Mouse (Mus musculus): ENCODE measurements at regions not wholly inside any gene's neighbourhood (a gene's known extent, or its start where the extent isn't known, plus 50 kb on each side); places are given as distances from the start of the nearest gene placed in this dataset.

GRCm38 (mm10) chr6:100107508-100107907 lies 179.8 kb downstream of the Rybp start:
- Histone ChIP-seq H3K4me3 (ENCODE audit: insufficient read depth in 1 of 2, low read depth in 1 of 2, low read length in 2 of 2, poor library complexity in 1 of 2, severe bottlenecking in 1 of 2) (no peak overlapping the region), H3K9me3 (ENCODE audit: control insufficient read depth, insufficient read depth, low read depth, low read length) (no peaks in the 10 kb centered on the region), H3K27ac (ENCODE audit: insufficient read depth, low read depth, low read length, poor library complexity, severe bottlenecking) (no peak overlapping the region), H3K36me3 (ENCODE audit: control insufficient read depth, insufficient read depth, low read length, poor library complexity, severe bottlenecking) (no peaks in the 10 kb centered on the region), H3K9ac (ENCODE audit: insufficient read depth, low read depth, low read length, poor library complexity, severe bottlenecking) (no peak overlapping the region), H3K4me1 (ENCODE audit: control insufficient read depth in 2 of 2, insufficient read depth in 2 of 2, low read length in 2 of 2, poor library complexity in 1 of 2) (no peaks in the 10 kb centered on the region)
- no peak for DNase-seq (ENCODE audit: low read depth, low spot score)
- no peak for TF ChIP-seq ZNF384 (IDR thresholded peaks at IDR 0.05; ENCODE audit: low read depth, low read length)
- TF ChIP-seq ZC3H11A (IDR thresholded peaks at IDR 0.05; ENCODE audit: borderline replicate concordance, low read depth, low read length) = no peak
- no peak for TF ChIP-seq CHD2 (IDR thresholded peaks at IDR 0.05; ENCODE audit: low read depth, low read length)
- no peak for TF ChIP-seq HCFC1 (IDR thresholded peaks at IDR 0.05; ENCODE audit: borderline replicate concordance, insufficient read depth, low read length)
- TF ChIP-seq MAFK (IDR thresholded peaks at IDR 0.05; ENCODE audit: insufficient read depth, low read depth, low read length) = no peak
- in situ Hi-C loops (cut with MboI; ENCODE audit: low sequenced_read_pairs in 2 of 2, unreplicated experiment in 2 of 2) = no loop called here

GRCm38 (mm10) chr6:100107066-100107465 lies 180.2 kb downstream of the Rybp start:
- in situ Hi-C loops (cut with MboI; ENCODE audit: low sequenced_read_pairs in 2 of 2, unreplicated experiment in 2 of 2) = no loop called here
- Histone ChIP-seq H3K36me3 (ENCODE audit: control insufficient read depth, insufficient read depth, low read length, poor library complexity, severe bottlenecking) (no peaks in the 10 kb centered on the region), H3K4me3 (ENCODE audit: insufficient read depth in 1 of 2, low read depth in 1 of 2, low read length in 2 of 2, poor library complexity in 1 of 2, severe bottlenecking in 1 of 2) (no peak overlapping the region), H3K27ac (ENCODE audit: insufficient read depth, low read depth, low read length, poor library complexity, severe bottlenecking) (no peak overlapping the region), H3K9ac (ENCODE audit: insufficient read depth, low read depth, low read length, poor library complexity, severe bottlenecking) (no peak overlapping the region), H3K4me1 (ENCODE audit: control insufficient read depth in 2 of 2, insufficient read depth in 2 of 2, low read length in 2 of 2, poor library complexity in 1 of 2) (no peaks in the 10 kb centered on the region), H3K9me3 (ENCODE audit: control insufficient read depth, insufficient read depth, low read depth, low read length) (no peaks in the 10 kb centered on the region)
- DNase-seq (ENCODE audit: low read depth, low spot score) = no peak
- TF ChIP-seq ZC3H11A (IDR thresholded peaks at IDR 0.05; ENCODE audit: borderline replicate concordance, low read depth, low read length) (no peak), HCFC1 (IDR thresholded peaks at IDR 0.05; ENCODE audit: borderline replicate concordance, insufficient read depth, low read length) (no peak), CHD2 (IDR thresholded peaks at IDR 0.05; ENCODE audit: low read depth, low read length) (no peak), MAFK (IDR thresholded peaks at IDR 0.05; ENCODE audit: insufficient read depth, low read depth, low read length) (no peak), ZNF384 (IDR thresholded peaks at IDR 0.05; ENCODE audit: low read depth, low read length) (no peak)

- in situ Hi-C loops (cut with MboI; ENCODE audit: low sequenced_read_pairs in 2 of 2, unreplicated experiment in 2 of 2) = no loop called here
- Histone ChIP-seq H3K9ac (ENCODE audit: insufficient read depth, low read depth, low read length, poor library complexity, severe bottlenecking) (no peak overlapping the region), H3K9me3 (ENCODE audit: control insufficient read depth, insufficient read depth, low read depth, low read length) (no peaks in the 10 kb centered on the region), H3K27ac (ENCODE audit: insufficient read depth, low read depth, low read length, poor library complexity, severe bottlenecking) (no peak overlapping the region), H3K4me3 (ENCODE audit: insufficient read depth in 1 of 2, low read depth in 1 of 2, low read length in 2 of 2, poor library complexity in 1 of 2, severe bottlenecking in 1 of 2) (no peak overlapping the region), H3K4me1 (ENCODE audit: control insufficient read depth in 2 of 2, insufficient read depth in 2 of 2, low read length in 2 of 2, poor library complexity in 1 of 2) (no peaks in the 10 kb centered on the region), H3K36me3 (ENCODE audit: control insufficient read depth, insufficient read depth, low read length, poor library complexity, severe bottlenecking) (no peaks in the 10 kb centered on the region)
- TF ChIP-seq ZNF384 (IDR thresholded peaks at IDR 0.05; ENCODE audit: low read depth, low read length) = no peak
- TF ChIP-seq ZC3H11A (IDR thresholded peaks at IDR 0.05; ENCODE audit: borderline replicate concordance, low read depth, low read length) = no peak
- TF ChIP-seq HCFC1 (IDR thresholded peaks at IDR 0.05; ENCODE audit: borderline replicate concordance, insufficient read depth, low read length) = no peak
- no peak for TF ChIP-seq CHD2 (IDR thresholded peaks at IDR 0.05; ENCODE audit: low read depth, low read length)
- no peak for TF ChIP-seq MAFK (IDR thresholded peaks at IDR 0.05; ENCODE audit: insufficient read depth, low read depth, low read length)
- no peak for DNase-seq (ENCODE audit: low read depth, low spot score)
Observed at GRCm38 (mm10) chr6:100100565-100101133, 186.6 kb downstream of the Rybp start.

- H3K9me3 ChIP-seq (ENCODE audit: control insufficient read depth, insufficient read depth, low read depth, low read length) = no peaks in the 10 kb centered on the region
- no peaks in the 10 kb centered on the region for H3K4me1 ChIP-seq (ENCODE audit: control insufficient read depth in 2 of 2, insufficient read depth in 2 of 2, low read length in 2 of 2, poor library complexity in 1 of 2)
- no peaks in the 10 kb centered on the region for H3K36me3 ChIP-seq (ENCODE audit: control insufficient read depth, insufficient read depth, low read length, poor library complexity, severe bottlenecking)
- TF ChIP-seq ZNF384 (IDR thresholded peaks at IDR 0.05; ENCODE audit: low read depth, low read length) (no peak), ZC3H11A (IDR thresholded peaks at IDR 0.05; ENCODE audit: borderline replicate concordance, low read depth, low read length) (no peak), MAFK (IDR thresholded peaks at IDR 0.05; ENCODE audit: insufficient read depth, low read depth, low read length) (no peak), HCFC1 (IDR thresholded peaks at IDR 0.05; ENCODE audit: borderline replicate concordance, insufficient read depth, low read length) (no peak), CHD2 (IDR thresholded peaks at IDR 0.05; ENCODE audit: low read depth, low read length) (no peak)
- H3K4me3 ChIP-seq (ENCODE audit: insufficient read depth in 1 of 2, low read depth in 1 of 2, low read length in 2 of 2, poor library complexity in 1 of 2, severe bottlenecking in 1 of 2) = no peak overlapping the region
- DNase-seq (ENCODE audit: low read depth, low spot score) = no peak
- no peak overlapping the region for H3K27ac ChIP-seq (ENCODE audit: insufficient read depth, low read depth, low read length, poor library complexity, severe bottlenecking)
- in situ Hi-C loops (cut with MboI; ENCODE audit: low sequenced_read_pairs in 2 of 2, unreplicated experiment in 2 of 2) = no loop called here
- H3K9ac ChIP-seq (ENCODE audit: insufficient read depth, low read depth, low read length, poor library complexity, severe bottlenecking) = no peak overlapping the region
Observed at GRCm38 (mm10) chr6:100096393-100097125, 190.7 kb downstream of the Rybp start.
